Mouse (Mus musculus) left cerebral cortex, adult 2 months (tissue): Measurements from ENCODE around the gene Vash2. TPM values are rescaled to one million over a fixed set of nuclear protein-coding genes. Genes with fewer than 3 reads are reported as not detected.
A peak's percentile ranks its signal among the peaks of the same experiment; 100 is the strongest.
"Not testable (repeated sequence)": the region's sequence is repeated elsewhere in the genome, so short reads cannot be mapped to it uniquely, and the experiment has no call there.

Experiments
- DNase-seq, 2 experiments: peaks; one replicate each; pipeline ENCODE4 v3.0.0; 2021 to 2022; ENCODE audit warnings: low spot score in 2 of 2, mixed read lengths in 1 of 2; ENCODE audit errors: extremely low spot score in 1 of 2
- H3K27ac ChIP-seq: fragments of 200-600 bp; 2 replicates; pipeline ENCODE4 v1.8.1; 2022
- H3K4me3 ChIP-seq: fragments of 200-600 bp; 2 replicates; pipeline ENCODE4 v1.8.1; 2022
- CTCF ChIP-seq: fragments of 200-600 bp; IDR thresholded peaks from 2 replicates; pipeline ENCODE4 v1.8.1; 2022; ENCODE audit warnings: antibody characterized with exemption, mild to moderate bottlenecking, moderate library complexity
- intact Hi-C: fragments of 180-260 bp; cut with DNase I; formaldehyde crosslinking; loops from one replicate; pipeline ENCODE4 v1.15.1; 2025
- long read RNA-seq, 2 experiments: library from polyadenylated mRNA; stranded (forward); transcript quantifications; one replicate each; pipeline ENCODE4 v2.0.0; 2021; ENCODE audit warnings: borderline mapping rate in 2 of 2
- total RNA-seq, 2 experiments: library from RNA; stranded (reverse); gene quantifications; 2 replicates each; pipeline ENCODE4 v1.2.3; 2021

Gene Vash2
- total RNA-seq, result 1 to 10 TPM; 2.6 to 2.7 TPM
- long read RNA-seq, experiment 1, full-length matches to known transcripts, result 3 of 3 reads
- long read RNA-seq, experiment 1, partial matches to known transcripts, result 0 of 3 reads
- long read RNA-seq, experiment 1, other reads (novel, unspliced or antisense), result 0 of 3 reads
- long read RNA-seq, experiment 2, full-length matches to known transcripts, result 5 of 7 reads
- long read RNA-seq, experiment 2, partial matches to known transcripts, result 1 of 7 reads
- long read RNA-seq, experiment 2, other reads (novel, unspliced or antisense), result 1 of 7 reads

DNA sequence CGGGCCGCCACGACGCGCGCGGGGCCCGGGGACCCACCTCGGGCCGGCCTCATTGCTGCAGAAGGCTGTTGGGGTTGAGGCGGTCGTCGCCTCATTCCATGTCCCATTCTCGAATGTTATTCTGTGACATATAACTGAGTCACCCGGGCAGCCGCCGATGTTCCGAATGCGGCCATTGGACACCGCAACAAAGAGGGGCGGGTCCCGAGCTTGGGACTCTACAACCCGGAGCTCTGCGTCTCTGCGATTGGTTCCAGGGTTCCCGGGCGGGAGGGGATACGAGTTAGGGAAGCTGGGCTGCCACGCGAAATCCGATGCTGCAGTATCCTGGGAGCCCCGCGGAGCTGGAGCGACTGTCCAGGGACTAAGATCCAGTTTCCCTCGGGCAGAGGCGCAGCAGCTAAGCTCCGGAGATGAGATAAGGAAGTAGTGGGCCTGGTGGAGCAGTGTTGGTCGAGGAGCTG lies at the start of gene Vash2:
TSS of gene Vash2 (minus strand) at position 197 of the 464 bp plus-strand sequence.
- no peak within 1 kb of the TSS for H3K27ac ChIP-seq
- peak within 1 kb of the TSS; percentile 52 for H3K4me3 ChIP-seq
- intact Hi-C loops, result no loop called here
- TF ChIP-seq CTCF, result no peak
- peak; percentile 62 to 64 for DNase-seq

DNA sequence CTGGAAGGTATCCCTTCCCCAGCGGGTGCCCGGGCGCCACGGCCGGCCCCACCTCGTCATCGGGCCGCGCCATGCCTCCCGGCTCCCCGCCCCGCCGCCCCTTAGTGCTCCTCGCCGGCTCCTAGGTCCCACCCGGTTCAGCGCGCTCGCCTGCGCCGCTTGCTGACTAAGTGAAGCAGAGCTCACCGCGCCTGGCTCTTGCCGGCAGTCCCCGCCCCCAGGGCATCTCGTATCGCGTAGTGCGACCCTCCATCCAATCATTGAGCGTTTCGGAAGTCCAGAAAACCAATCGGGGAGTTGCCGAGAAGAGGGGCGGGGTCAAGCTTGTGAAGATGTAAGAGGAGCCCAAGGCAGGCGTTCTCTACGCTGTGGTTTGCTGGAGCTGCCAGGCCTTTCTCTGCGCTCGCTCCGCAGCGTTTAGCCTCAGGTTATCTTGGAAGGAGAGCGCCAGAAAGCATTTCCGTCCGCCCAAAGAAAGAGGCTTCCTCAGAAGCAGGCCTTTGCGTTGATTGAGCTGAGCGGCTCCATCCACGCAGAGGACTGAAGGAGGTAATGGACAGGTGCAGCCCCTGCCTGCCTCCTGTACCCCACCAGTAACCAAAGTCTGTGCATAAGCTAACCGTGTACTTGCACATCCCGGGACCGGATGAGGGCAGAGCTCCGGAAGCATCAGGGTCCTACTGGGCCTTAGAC lies 47.1 kb upstream of the Vash2 start, which contains the start of gene Flvcr1:
TSS of gene Flvcr1 (minus strand) at position 138 of the 693 bp plus-strand sequence.
- DNase-seq, result peak; percentile 97 to 99
- Histone ChIP-seq H3K4me3 (peak within 1 kb of the TSS; percentile 76), H3K27ac (peak within 1 kb of the TSS; percentile 94)
- intact Hi-C loops, result loop anchor here (2.0 to 5.0 kb wide), 2 partner anchors 37 to 691 kb away; partner anchors contain the start of genes Lpgat1, Nsl1 and Tatdn3
- no peak; the same call in none of the 2 replicates for TF ChIP-seq CTCF

GRCm38 (mm10) chr1:191025016-191026012 lies 46.2 kb upstream of the Vash2 start:
- intact Hi-C loops, result loop anchor here (2.0 to 5.0 kb wide), 2 partner anchors 37 to 692 kb away; partner anchors contain the start of genes Lpgat1, Nsl1 and Tatdn3
- no peak for TF ChIP-seq CTCF
- Histone ChIP-seq H3K4me3 (peak overlapping the region; percentile 76), H3K27ac (peak overlapping the region; percentile 87)
- DNase-seq, result peak in 1 of 2 experiments; percentile 36

- intact Hi-C loops, result loop anchor here (5.0 kb wide), 1 partner anchor 82 kb away; no protein-coding TSS in a partner anchor
- H3K4me3 ChIP-seq, H3K27ac ChIP-seq, DNase-seq: not testable (repeated sequence)
Observed at GRCm38 (mm10) chr1:191023806-191024205, 44.7 kb upstream of the Vash2 start.

- H3K4me3 ChIP-seq, result no peak overlapping the region
- TF ChIP-seq CTCF, result no peak
Observed at GRCm38 (mm10) chr1:191023140-191023539, 44.0 kb upstream of the Vash2 start.

GRCm38 (mm10) chr1:191021016-191021415 lies 41.9 kb upstream of the Vash2 start:
- intact Hi-C loops, result loop anchor here (5.0 kb wide), 1 partner anchor 79 kb away; no protein-coding TSS in a partner anchor
- Histone ChIP-seq H3K4me3 (no peak overlapping the region), H3K27ac (no peak overlapping the region)
- DNase-seq, result no peak
- no peak for TF ChIP-seq CTCF

More at GRCm38 (mm10) chr1:191023140-191023539, 44.0 kb upstream of the Vash2 start:
- H3K27ac ChIP-seq, result no peak overlapping the region
- DNase-seq, result no peak
- intact Hi-C loops, result loop anchor here (5.0 kb wide), 1 partner anchor 81 kb away; no protein-coding TSS in a partner anchor

GRCm38 (mm10) chr1:191020217-191020924 lies 41.3 kb upstream of the Vash2 start:
- intact Hi-C loops, result loop anchor here (5.0 kb wide), 1 partner anchor 78 kb away; no protein-coding TSS in a partner anchor
- H3K27ac ChIP-seq, result no peak overlapping the region
- no peak for TF ChIP-seq CTCF
- DNase-seq, result no peak
- no peak overlapping the region for H3K4me3 ChIP-seq

- no peak overlapping the region for H3K27ac ChIP-seq
- intact Hi-C loops, result loop anchor here (5.0 kb wide), 1 partner anchor 78 kb away; no protein-coding TSS in a partner anchor
- H3K4me3 ChIP-seq, result no peak overlapping the region
- no peak for TF ChIP-seq CTCF
- DNase-seq, result no peak
Observed at GRCm38 (mm10) chr1:191019803-191020202, 40.7 kb upstream of the Vash2 start.

DNA sequence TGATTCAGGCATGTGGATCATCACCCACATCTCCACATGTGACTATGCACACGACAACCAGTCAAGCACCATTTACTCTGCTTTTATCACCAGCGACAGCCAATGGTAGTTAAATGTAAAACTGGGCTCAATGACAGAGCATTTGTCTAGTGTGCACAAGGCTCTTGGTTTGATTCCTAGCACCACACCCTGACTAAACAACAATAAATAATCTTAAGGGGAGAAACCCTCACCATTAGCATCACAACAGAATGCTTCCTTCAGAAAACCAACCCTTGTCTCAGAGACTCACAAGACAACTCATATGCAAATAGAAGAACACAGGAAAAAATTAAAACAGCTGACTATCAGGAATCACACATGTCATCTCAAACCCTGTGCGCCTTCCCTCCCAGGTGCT lies 35.2 kb upstream of the Vash2 start:
- no peak overlapping the region for H3K27ac ChIP-seq
- intact Hi-C loops, result no loop called here

DNA sequence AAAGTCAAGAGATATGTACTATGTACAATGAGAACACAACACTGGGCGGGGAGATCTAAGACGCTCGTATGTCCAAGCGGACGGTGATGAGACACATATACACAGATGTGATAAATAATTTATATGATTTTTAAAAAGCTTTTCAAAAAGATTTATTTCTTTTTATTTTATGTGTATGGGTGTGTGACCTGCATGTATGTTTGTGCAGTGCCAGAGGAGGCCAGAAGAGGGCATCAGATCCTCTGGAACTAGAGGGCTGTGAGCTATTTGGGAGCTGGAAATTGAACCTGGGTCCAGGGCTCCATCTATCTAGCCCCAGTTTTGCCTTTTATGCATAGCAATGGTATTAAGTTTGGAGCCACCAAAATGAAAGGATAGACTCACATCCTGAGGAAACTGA lies 29.6 kb upstream of the Vash2 start:
- H3K4me3 ChIP-seq, result no peak overlapping the region
- intact Hi-C loops, result no loop called here
- no peak for DNase-seq

More for the DNA sequence above, 35.2 kb upstream of the Vash2 start:
- DNase-seq, result no peak
- TF ChIP-seq CTCF, result no peak
- H3K4me3 ChIP-seq, result no peak overlapping the region

More for the DNA sequence above, 29.6 kb upstream of the Vash2 start:
- TF ChIP-seq CTCF, result peak; percentile 39
- H3K27ac ChIP-seq, result no peak overlapping the region
